Mouse (Mus musculus): ENCODE data around the gene Chst8.

The Chst8 gene

GRCm38 (mm10) chr7:34704401-34704800 is 108.1 kb downstream of the Chst8 start:
- peak in 1 of 2 experiments; percentile 9 for DNase-seq

GRCm38 (mm10) chr7:34703437-34703836 is 109.1 kb downstream of the Chst8 start:
- DNase-seq, result no peak

- DNase-seq, result peak in 1 of 2 experiments; percentile 61
Measured at GRCm38 (mm10) chr7:34702718-34703351, 109.7 kb downstream of the Chst8 start.

- no peak for DNase-seq
Measured at GRCm38 (mm10) chr7:34699888-34700287, 112.6 kb downstream of the Chst8 start.

GRCm38 (mm10) chr7:34698221-34698620 is 114.3 kb downstream of the Chst8 start:
- no peak for DNase-seq

GRCm38 (mm10) chr7:34696086-34696485 is 116.4 kb downstream of the Chst8 start:
- DNase-seq, result no peak

- no peak for DNase-seq
Measured at GRCm38 (mm10) chr7:34694898-34695297, 117.6 kb downstream of the Chst8 start.

GRCm38 (mm10) chr7:34693916-34694315 is 118.6 kb downstream of the Chst8 start:
- no peak for DNase-seq

- no peak for DNase-seq
Measured at GRCm38 (mm10) chr7:34693072-34693471, 119.4 kb downstream of the Chst8 start.

GRCm38 (mm10) chr7:34690111-34690510 is 122.4 kb downstream of the Chst8 start:
- no peak for DNase-seq

GRCm38 (mm10) chr7:34689028-34689427 is 123.5 kb downstream of the Chst8 start:
- DNase-seq, result no peak

GRCm38 (mm10) chr7:34685801-34686200 is 126.7 kb downstream of the Chst8 start:
- DNase-seq, result no peak

- DNase-seq, result no peak
Measured at GRCm38 (mm10) chr7:34685176-34685575, 127.3 kb downstream of the Chst8 start.

- DNase-seq, result no peak
Measured at GRCm38 (mm10) chr7:34680771-34681421, 131.6 kb downstream of the Chst8 start.

GRCm38 (mm10) chr7:34679886-34680285 is 132.6 kb downstream of the Chst8 start:
- DNase-seq, result no peak

GRCm38 (mm10) chr7:34675831-34676514 is 136.5 kb downstream of the Chst8 start:
- DNase-seq, result peak; percentile 81 to 87

GRCm38 (mm10) chr7:34675120-34675790 is 137.3 kb downstream of the Chst8 start:
- peak in 1 of 2 experiments; percentile 41 for DNase-seq

GRCm38 (mm10) chr7:34672916-34673315 is 139.6 kb downstream of the Chst8 start:
- no peak for DNase-seq

- peak; percentile 85 to 95 for DNase-seq
Measured at GRCm38 (mm10) chr7:34671911-34672310, 140.6 kb downstream of the Chst8 start.

- DNase-seq, result no peak
Measured at GRCm38 (mm10) chr7:34670778-34671177, 141.7 kb downstream of the Chst8 start.

GRCm38 (mm10) chr7:34669336-34669735 is 143.2 kb downstream of the Chst8 start:
- no peak for DNase-seq

GRCm38 (mm10) chr7:34667874-34668273 is 144.6 kb downstream of the Chst8 start:
- DNase-seq, result peak; percentile 66 to 76

- DNase-seq, result no peak
Measured at GRCm38 (mm10) chr7:34663145-34663544, 149.4 kb downstream of the Chst8 start.
